Mouse (Mus musculus) intestine, postnatal 0 days (tissue): ENCODE measurements at regions not wholly inside any gene's neighbourhood (a gene's known extent, or its start where the extent isn't known, plus 50 kb on each side); places are given as distances from the start of the nearest gene placed in this dataset.

Source experiments
- ATAC-seq: fragments of 200-750 bp; cut with Nextera tagmentation; 2 replicates; pipeline ENCODE4 v1.8.0; 2017; ENCODE audit warnings: mild to moderate bottlenecking, moderate TSS enrichment, moderate library complexity
- H3K27ac ChIP-seq: fragments of 300-500 bp; sonication (generic); 2 replicates; pipeline ENCODE4 v1.5.1; 2014; ENCODE audit warnings: mild to moderate bottlenecking, low read depth, low read length, moderate library complexity
- H3K27me3 ChIP-seq: fragments of 300-500 bp; sonication (generic); replicated peaks from 2 replicates; pipeline ENCODE4 v1.6.1; 2014; ENCODE audit warnings: low read length, mixed read lengths; ENCODE audit not compliant: control insufficient read depth, insufficient read depth
- H3K36me3 ChIP-seq: fragments of 300-500 bp; sonication (generic); 2 replicates; pipeline ENCODE4 v1.6.1; 2014; ENCODE audit warnings: mild to moderate bottlenecking, moderate library complexity; ENCODE audit not compliant: control insufficient read depth, insufficient read depth
- H3K4me1 ChIP-seq: fragments of 300-500 bp; sonication (generic); replicated peaks from 2 replicates; pipeline ENCODE4 v1.6.1; 2014; ENCODE audit warnings: antibody characterized with exemption, low read length, mixed read lengths; ENCODE audit not compliant: control insufficient read depth, insufficient read depth
- H3K4me2 ChIP-seq: fragments of 300-500 bp; sonication (generic); replicated peaks from 2 replicates; pipeline ENCODE4 v1.6.1; 2014; ENCODE audit warnings: low read depth, mild to moderate bottlenecking, moderate library complexity
- H3K4me3 ChIP-seq: fragments of 300-500 bp; sonication (generic); 2 replicates; pipeline ENCODE4 v1.5.1; 2014; ENCODE audit warnings: low read depth, low read length
- H3K9ac ChIP-seq: fragments of 300-500 bp; sonication (generic); 2 replicates; pipeline ENCODE4 v1.6.1; 2014; ENCODE audit warnings: mild to moderate bottlenecking, low read depth, low read length
- H3K9me3 ChIP-seq: fragments of 300-500 bp; sonication (generic); 2 replicates; pipeline ENCODE4 v1.6.1; 2016; ENCODE audit warnings: mixed run types; ENCODE audit not compliant: control insufficient read depth
- CTCF ChIP-seq: sonication (generic); IDR thresholded peaks from 2 replicates; pipeline ENCODE4 v1.5.1; 2016; ENCODE audit warnings: low read depth, mild to moderate bottlenecking, control low read depth, antibody characterized with exemption, moderate library complexity
- WGBS: fragments of 180-500 bp; shearing (Covaris S2); extraction: QIAGEN DNeasy Blood & Tissue Kit; methylation state at CpG from one replicate; pipeline ENCODE4 v1.1.7; 2014; 5-methylcytosine and 5-hydroxymethylcytosine counted together

DNA sequence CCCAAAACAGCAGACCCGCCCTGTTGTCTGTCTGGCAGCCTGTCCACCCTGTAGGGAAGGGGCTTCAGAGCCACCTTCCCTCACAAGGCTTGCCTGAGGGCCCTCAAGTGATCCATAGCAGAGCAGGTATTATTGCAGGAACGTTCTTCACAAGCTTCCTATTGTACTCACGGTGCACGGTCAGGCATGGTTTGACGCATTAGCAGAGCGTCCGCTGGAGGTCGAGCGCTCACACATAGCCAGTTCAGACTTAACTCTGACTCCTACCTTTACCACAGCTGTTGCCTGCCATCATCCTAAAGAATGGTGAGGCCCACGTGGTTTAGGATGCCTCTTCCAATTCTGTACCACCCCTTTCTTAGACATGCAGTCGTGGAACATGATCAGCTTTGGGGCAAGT lies 71.1 kb downstream of the Mcfd2 start:
- Histone ChIP-seq H3K36me3 (no peaks in the 10 kb centered on the region), H3K4me2 (no peak overlapping the region), H3K9ac (no peak overlapping the region), H3K27ac (no peak overlapping the region), H3K4me1 (no peaks in the 10 kb centered on the region), H3K27me3 (no peaks in the 10 kb centered on the region), H3K4me3 (no peak overlapping the region), H3K9me3 (no peaks in the 10 kb centered on the region)
- no peak for ATAC-seq
- 78% methylated on average over 11 of the region's 11 CpGs for WGBS
- TF ChIP-seq CTCF = no peak

DNA sequence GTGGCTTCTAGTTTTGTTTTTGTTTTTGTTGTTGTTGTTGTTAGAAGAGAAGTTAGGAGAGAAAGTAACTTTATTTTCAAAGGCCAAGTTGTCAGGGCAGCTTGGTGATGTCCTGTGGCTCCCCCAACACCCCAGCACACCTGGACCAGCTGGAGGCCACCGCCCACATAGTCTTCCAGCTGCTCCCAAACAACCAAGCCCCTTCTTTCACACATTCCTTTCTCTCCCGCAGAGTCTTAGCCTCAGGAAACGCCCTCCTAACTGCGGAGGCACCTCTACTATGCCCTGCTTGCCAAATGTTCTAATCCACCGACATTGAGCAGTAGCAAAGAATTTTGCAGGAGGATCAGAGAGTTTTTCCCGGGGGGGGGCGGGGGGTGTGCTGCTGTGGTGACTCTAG lies 72.3 kb downstream of the Mcfd2 start:
- Histone ChIP-seq H3K9me3 (no peaks in the 10 kb centered on the region), H3K27me3 (no peaks in the 10 kb centered on the region), H3K36me3 (no peaks in the 10 kb centered on the region), H3K4me1 (no peaks in the 10 kb centered on the region), H3K4me3 (no peak overlapping the region), H3K9ac (no peak overlapping the region), H3K4me2 (no peak overlapping the region), H3K27ac (no peak overlapping the region)
- 26% methylated on average over 7 of the region's 7 CpGs for WGBS
- no peak for ATAC-seq
- TF ChIP-seq CTCF = no peak

DNA sequence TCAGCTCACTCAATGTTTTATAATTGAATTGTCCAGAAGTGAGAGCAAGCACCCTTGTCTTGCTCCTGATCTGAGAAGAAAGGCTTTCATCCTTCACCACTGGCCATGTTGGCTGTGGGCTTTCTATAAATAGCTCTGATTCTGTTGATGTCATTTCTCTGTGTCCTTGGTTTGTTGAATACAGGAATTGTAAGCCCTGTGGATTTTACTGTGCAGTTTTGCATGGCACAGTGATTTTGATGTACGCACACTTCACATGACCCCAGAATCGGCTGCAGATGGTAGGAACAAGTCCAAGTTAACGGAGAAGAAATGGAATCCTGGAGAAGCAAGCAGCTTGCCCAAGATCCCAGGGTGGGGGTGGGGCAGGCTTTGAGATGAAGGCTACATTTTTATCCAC lies 76.1 kb downstream of the Mcfd2 start:
- no peak overlapping the region for H3K4me3 ChIP-seq
- no peak for TF ChIP-seq CTCF
- no peaks in the 10 kb centered on the region for H3K4me1 ChIP-seq
- H3K9me3 ChIP-seq = no peaks in the 10 kb centered on the region
- H3K4me2 ChIP-seq = no peak overlapping the region
- no peaks in the 10 kb centered on the region for H3K27me3 ChIP-seq
- H3K27ac ChIP-seq = no peak overlapping the region
- H3K9ac ChIP-seq = no peak overlapping the region
- 69% methylated on average over 3 of the region's 3 CpGs for WGBS
- no peak for ATAC-seq
- no peaks in the 10 kb centered on the region for H3K36me3 ChIP-seq
